Mouse (Mus musculus) kidney, postnatal 14 days (tissue): ENCODE measurements around the gene Wdpcp.

ENCODE experiments used
- DNase-seq: peaks from one replicate; pipeline ENCODE4 v3.0.0; 2022; ENCODE audit warnings: mixed read lengths

Wdpcp gene

DNA sequence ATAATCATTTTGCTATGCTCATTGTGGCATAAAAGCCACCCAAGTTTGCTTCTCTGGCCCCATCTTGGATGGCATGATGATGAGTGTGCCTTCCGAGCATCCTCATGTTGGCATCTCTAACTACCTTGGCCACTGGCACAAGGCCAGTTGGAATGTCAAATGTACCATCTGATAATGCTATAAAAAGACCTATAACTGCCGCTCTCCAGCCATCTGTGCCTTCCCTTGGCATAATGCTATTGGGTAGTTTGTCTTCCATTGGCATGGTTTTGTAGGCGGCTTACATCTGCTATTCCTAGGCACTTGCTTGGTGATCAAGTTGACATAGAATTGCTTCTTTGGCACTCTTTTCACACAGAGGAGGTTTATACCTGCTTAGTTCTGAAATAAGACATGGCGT is 191.2 kb downstream of the Wdpcp start:
- DNase-seq: no peak

DNA sequence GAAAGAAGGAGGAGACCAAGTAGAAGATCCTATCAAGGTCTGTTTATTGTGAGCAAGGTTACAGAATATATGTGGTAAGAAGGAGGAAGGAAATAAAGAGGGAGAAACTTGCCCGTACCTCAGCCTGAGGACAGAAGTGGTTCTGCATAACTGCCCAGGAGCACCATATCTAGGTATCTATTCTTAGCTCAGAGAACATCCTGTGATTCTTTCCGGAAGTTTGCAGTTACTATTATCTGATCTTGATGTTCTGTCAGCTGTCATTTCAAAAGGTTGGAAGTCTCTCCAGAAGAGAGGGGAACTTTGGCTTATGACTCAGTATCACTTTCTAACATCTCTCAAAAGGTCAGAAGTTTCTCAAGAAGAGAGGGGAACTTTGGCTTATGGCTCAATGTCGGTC is 216.8 kb downstream of the Wdpcp start:
- no peak for DNase-seq

DNA sequence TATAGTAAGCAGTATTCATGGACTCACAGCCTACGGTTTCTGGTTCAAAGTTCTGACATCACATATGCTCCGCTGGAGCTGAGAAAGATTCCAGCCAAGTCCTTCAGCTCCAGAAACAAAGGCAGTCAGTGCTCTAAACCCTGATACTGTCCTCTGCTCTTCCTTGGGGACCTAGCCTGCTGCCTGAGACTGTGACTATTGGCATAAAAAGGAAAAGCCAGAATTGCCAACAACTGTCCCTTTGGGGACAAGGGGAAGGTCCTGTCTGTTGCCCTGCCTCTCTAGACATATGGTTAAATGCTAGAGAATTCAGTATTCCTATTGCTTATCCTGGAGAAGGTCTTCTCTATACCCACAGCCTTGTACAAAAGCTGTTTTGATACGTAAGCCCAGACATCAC is 252.9 kb downstream of the Wdpcp start:
- no peak for DNase-seq

DNA sequence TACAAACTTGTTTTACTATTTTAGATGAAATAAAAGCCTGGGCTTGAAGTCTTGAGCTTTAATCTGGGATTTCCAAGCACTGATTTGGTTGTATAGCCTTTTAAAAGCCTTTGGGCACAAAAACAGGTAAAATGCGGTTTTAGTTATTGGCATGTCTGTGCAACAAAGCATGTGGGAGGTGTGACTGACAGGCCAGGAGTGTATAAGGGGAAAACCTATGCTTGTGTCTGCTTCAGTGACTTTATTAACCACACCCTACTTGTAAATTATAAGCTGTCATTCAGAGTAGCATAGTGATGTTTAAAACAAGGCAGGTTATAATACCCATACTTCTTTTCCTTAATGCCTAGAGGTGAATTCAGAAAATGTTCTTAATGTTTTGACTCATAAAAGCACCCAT is 254.5 kb downstream of the Wdpcp start:
- no peak for DNase-seq

DNA sequence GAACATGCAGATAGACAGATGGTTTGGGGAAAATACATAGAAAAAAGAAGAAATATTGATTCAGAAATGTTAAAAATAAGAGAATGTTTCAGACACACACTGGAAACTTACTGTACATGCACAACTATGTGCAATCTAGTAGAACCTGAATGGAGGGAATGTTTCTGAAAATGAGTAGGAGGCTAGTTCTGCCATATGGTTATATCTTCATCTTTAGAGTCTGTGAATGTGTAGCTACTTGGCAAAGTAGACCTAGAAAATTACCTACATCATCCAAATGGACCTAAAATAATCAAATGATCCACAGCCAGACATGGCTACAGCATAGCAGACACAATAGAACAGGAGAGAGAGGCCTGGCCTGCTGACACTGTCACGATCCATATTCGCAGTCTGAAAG is 275.0 kb downstream of the Wdpcp start:
- no peak for DNase-seq

DNA sequence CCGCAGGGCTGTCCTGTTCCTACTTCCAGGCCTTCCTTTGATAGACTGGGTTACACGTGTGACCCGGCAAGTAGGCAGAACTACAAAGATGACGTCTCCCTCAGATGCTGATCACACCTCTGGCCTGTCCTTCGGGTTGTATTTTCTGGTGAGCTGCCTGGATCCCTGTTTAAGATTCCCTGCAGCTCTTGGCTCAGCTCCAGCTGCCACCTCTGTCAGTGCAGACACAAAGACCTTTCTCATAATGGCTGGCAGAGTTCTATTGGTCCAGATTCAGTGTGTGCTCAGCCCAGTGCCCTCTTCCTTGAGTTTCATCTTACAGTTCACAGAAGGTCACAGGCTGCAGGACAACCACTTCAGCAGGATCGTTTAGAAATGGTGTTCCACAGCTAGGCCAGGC is 292.0 kb downstream of the Wdpcp start:
- DNase-seq: no peak

DNA sequence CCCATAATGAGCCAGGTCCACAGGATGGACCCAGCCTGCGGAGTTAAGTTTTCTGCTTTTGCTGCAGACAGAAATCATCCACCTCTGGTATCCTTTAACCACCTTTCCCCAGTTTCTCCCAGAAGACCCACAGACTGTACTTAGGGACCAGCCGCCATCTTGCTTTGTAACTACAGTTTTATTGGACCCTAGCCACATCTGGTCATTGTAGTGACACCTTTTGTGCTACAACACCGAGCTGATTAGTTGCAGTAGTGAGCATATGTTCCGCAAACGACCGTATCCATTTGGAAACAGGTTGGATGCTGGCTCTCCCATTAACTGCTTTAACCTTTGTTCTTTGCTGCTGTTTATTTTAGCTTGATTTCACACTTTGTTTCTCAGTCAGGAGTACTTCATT is 292.5 kb downstream of the Wdpcp start:
- no peak for DNase-seq

DNA sequence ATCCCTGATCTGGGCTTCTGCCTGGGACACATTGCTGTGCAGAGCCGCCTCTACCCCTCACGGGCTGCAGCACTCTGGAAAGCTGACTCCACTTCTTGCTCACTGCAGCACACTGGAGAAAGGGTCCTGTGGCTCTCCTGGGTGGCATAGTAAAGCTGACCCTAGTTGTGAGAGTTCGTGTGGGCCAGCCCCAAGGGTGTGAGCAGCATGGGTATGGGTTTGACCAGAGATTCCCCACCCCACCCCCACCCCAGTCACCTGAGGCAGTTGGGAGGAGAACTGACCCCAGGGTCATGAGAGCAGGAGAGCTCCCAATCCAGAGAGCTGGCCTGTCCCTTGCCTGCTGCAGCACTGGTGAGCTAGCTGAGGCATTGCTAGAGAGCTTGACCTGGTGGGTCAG is 296.6 kb downstream of the Wdpcp start:
- DNase-seq: no peak

DNA sequence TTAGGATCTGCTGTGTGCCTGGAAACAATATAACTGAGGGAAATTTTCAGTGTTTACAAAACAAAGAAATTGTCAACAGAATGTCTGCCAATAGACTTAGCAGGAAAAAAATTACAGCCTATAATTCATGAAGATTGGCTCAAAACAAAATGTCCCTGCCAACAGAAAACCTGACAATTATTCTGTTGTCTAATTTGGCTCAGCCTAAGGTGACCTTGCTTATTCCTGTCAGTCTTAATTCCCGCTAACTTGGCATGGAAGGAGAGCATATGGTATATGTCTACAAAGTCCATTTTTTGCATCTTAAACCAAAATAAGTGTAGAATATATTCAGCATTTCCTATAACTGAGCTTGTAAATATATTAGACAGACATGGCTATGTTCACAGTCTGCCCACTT is 298.8 kb downstream of the Wdpcp start:
- no peak for DNase-seq

DNA sequence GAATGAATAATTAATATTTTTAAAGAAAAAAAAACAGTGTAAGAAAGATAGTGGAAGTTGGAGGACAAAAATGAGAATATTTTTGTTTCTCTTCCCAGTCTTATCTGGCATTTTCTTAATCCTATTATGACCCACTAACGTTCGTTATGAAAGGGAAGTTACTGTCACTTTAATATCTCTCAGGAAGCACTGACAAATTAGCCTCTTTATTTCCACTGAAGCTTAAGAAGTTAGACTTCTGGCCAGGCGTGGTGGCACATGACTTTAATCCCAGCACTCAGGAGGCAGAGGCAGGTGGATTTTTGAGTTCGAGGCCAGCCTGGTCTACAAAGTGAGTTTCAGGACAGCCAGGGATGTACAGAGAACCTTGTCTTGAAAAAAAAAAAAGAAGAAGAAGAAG is 299.7 kb downstream of the Wdpcp start:
- DNase-seq: no peak

DNA sequence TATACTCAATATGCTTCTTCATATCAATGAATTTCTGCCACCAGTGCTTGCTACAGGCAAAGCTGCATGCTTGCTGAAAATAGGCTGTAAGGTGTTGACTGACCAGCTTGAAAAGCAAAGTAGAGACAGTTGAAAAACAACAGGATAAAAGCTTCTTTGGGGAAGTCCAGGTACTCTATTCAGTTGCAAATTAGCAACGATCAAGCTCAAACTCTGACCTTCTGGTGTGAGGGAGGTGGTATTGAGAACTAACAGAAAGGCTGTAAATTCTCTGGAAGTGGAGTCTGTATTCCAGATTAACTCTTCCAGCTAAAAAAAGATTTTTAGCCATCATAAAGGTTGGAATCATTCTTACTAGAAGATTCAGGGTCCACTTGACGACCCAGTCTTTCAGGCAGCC is 303.0 kb downstream of the Wdpcp start:
- DNase-seq: no peak

DNA sequence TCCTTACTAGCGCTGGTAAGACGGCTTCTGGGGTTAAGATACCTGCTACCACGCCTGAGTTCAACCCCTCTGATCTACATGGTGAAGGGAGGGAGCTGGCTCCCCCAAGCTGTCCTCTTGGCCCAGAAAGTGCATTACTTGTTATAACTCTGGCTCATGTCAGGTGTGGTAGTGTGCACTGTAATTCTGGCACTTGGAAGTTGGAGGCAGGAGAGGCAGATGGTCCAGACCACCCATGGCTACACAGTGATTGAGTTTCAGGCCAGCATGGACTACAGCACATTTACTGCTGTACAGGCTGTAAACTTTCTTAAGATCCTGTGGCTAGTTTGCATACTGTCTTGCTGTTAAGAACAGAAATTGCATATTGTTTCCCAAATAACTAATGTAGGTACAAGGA is 322.7 kb downstream of the Wdpcp start:
- no peak for DNase-seq

DNA sequence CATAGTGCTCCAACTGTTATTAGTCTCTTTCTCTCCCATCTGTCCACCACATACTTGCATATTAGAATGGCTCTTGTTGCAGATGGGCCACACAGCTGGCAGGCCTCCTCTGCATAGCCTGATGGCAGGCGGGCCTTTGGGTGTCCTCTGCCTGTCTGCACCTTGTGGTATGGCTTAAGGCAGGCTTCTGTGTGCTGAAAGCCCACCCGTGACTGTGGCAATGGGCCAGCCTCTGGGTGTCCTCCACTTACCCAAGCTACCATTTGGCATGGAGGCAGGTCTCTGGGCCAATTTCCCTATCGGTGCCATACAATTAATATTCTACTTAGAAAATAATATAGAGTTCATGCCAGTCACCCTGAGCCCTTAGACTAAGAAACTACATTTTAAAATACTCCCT is 350.5 kb downstream of the Wdpcp start:
- no peak for DNase-seq
